Mouse (Mus musculus): ENCODE measurements around the gene Tjp3.

Gene Tjp3

GRCm38 (mm10) chr10:81240876-81241275, 50.5 kb downstream of the Tjp3 start:
- in situ Hi-C loops (cut with MboI; ENCODE audit: unreplicated experiment in 2 of 2): no loop called here

DNA sequence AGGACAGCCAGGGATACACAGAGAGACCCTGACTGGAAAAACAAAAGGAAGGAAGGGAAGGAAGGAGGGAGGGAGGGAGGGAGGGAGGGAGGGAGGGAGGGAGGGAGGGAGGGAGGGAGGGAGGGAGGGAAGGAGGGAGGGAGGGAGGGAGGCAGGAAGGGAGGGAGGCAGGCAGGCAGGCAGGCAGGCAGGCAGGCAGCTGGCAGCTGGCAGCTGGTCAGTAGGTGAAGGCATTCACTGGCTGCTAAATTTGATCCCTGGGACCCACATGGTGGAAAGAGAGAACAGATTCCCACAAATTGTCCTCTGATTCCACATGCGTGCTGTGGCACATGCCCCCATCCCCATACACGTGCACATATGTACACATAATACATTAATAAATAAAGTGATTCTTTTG, 52.8 kb downstream of the Tjp3 start:
- in situ Hi-C loops (cut with MboI; ENCODE audit: unreplicated experiment in 2 of 2): no loop called here

- in situ Hi-C loops (cut with MboI; ENCODE audit: unreplicated experiment in 2 of 2): no loop called here
Measured at GRCm38 (mm10) chr10:81236471-81237268, 54.7 kb downstream of the Tjp3 start.

GRCm38 (mm10) chr10:81234206-81234605, 57.2 kb downstream of the Tjp3 start:
- in situ Hi-C loops (cut with MboI; ENCODE audit: unreplicated experiment in 2 of 2): no loop called here

- in situ Hi-C loops (cut with MboI; ENCODE audit: unreplicated experiment in 2 of 2): no loop called here
Measured at GRCm38 (mm10) chr10:81233226-81233585, 58.2 kb downstream of the Tjp3 start.

DNA sequence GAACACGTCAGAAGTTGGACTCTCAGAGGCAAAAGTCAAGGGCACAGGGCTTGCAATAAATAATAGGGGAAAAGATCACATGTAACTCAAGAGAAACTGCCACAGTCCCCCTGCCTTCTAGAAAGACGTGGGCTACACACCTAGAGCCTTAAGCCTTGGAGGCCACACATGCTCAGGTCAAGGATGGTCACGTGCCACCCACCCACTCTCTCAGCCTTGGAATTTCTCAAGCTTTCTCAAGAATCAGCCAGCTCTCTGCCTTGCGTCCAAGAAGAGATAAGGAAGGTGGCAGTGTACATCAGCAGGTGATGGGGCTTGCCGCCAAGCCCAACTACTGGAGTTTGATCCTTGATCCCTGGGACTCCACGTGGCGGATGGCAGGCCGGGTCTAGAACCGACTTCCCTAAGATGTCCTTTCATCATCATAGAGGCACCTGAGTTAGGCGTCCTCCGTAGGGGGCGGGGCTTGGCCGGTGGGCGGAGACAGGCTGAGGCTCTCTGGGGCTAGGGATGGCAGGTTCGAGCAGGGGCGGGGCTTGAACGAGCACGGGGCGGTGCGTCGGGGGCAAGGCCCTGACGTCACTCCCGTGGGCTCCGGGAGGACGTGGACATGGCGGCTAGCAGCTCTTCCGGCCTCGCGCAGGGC, 58.7 kb downstream of the Tjp3 start, which contains the start of gene Zfr2:
Zfr2 (plus strand) TSS at position 576 of the 646 bp plus-strand sequence.
- in situ Hi-C loops (cut with MboI; ENCODE audit: unreplicated experiment in 2 of 2): no loop called here

DNA sequence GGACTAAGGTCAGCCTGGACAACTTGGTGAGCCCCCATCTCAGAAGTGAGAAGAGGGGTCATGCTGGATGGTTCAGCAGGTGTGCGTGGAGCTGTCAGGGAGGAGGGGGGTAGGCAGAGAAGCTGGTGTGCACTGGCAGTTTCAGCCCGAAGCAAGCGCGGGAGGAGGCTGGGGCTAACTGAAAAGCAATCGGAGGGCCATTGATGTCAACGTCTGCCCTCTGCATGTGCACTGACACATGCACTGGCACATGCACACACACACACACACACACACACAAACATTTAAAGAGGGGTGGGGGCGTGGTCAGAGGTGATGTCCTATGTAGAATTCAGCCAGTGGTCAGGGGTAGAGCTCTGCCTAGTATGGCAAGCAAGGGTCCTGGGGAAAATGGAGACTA, 59.9 kb downstream of the Tjp3 start:
- in situ Hi-C loops (cut with MboI; ENCODE audit: unreplicated experiment in 2 of 2): no loop called here

- in situ Hi-C loops (cut with MboI; ENCODE audit: unreplicated experiment in 2 of 2): no loop called here
Measured at GRCm38 (mm10) chr10:81230438-81231332, 60.7 kb downstream of the Tjp3 start, which contains the start of gene Atcay. TSS of gene Atcay (minus strand) at chr10:81230833.

- in situ Hi-C loops (cut with MboI; ENCODE audit: unreplicated experiment in 2 of 2): no loop called here
Measured at GRCm38 (mm10) chr10:81229735-81230437, 61.5 kb downstream of the Tjp3 start.

- in situ Hi-C loops (cut with MboI; ENCODE audit: unreplicated experiment in 2 of 2): loop anchor here in 1 of 2 experiments (25.0 kb wide), 1 partner anchor 939 kb away; no protein-coding TSS in a partner anchor
Measured at GRCm38 (mm10) chr10:81223731-81224130, 67.7 kb downstream of the Tjp3 start.

Measured in v-Abl transformed pro-B cells (cell line).